Mouse (Mus musculus): ENCODE results near the gene Tent5b. TPM values are rescaled to one million over a fixed set of nuclear protein-coding genes. Genes with fewer than 3 reads are reported as not detected.

Gene Tent5b
- polyA plus RNA-seq (2017; shearing (Covaris generic)) = under 1 TPM in 1 of 2 experiments, not detected in 1; 0.13 TPM

DNA sequence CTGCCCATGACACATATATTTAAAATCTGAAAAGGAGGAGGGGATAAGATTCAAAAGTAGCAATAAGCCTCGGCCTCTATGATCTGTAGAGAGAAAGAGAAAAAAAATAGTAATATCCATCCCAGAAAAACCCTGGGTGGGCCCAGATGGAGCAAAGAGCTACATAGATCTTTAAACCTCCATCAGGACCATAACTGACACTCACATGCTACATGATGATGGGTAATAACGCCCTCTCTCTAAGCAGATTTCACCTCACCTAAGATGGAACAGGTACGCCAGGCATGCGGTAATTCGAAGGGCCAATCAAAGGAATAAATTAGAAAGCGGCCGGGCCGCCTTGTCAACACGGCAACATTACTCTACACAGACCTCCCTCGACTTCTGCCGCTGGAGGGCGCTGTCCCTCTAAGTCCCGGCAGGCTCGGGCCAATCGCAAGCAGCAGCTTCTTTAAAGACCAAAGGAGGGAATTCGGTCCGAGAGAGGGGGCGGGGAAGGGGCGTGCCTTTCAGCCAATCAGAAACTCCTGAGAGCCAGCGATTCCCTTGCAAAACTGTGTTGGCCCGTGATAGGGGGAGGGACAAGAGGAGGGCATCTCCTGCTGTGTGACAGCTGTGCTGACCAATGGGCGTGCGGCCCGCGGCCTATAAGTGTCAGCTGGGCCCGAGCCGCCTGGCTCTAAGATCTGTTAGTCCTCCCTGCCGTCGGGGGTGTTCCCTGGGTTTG, at the start of gene Tent5b:
Gene Tent5b (plus strand): TSS at position 675 of the 727 bp plus-strand sequence.

DNA sequence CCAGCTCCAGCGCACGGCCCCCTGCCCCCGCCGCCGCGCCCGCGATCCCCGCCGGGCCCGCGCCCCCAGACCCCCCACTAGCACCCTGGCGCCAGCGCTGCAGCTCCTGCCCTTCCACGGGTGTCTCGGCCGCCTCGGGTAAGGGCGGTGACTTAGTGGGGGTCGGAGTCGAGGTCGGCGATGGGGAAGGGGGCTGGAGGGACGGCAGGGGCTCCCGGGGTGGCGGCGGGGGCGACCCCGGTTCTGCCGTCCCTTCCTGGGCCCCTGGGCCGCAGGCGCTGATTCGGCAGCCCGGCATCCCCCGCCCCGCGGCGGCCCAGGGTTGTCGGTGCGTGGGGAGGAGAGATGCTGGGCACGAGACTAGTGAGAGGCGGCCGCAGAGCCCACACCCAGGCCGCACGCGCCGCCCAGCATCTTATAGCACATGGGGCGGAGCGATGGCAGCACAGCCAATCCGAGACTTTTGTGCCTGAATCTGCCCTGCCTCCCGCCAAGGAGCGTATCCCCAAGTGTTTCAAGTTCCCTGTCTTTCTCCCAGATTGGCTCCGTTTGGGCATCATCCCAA, 18.3 kb downstream of the Tent5b start, which contains the start of gene Trnp1:
Gene Trnp1 (minus strand): TSS at position 391 of the 565 bp plus-strand sequence.

GRCm38 (mm10) chr4:133518601-133519368, 38.9 kb downstream of the Tent5b start, which contains the start of gene Kdf1:
Gene Kdf1, plus strand, starts transcription at chr4:133518963.

Other genes starting within 250 kb of the Tent5b start
- under 1 TPM; 0.35 to 0.91 TPM for gene Map3k6, start 239.3 kb upstream of the Tent5b start, polyA plus RNA-seq (2017; shearing (Covaris generic))
- 10 to 100 TPM; 30.8 to 56.2 TPM for gene Sytl1, start 217.0 kb upstream of the Tent5b start, polyA plus RNA-seq (2017; shearing (Covaris generic))
- gene Tmem222, start 202.3 kb upstream of the Tent5b start, polyA plus RNA-seq (2017; shearing (Covaris generic)) = 10 to 100 TPM; 68.1 to 70.9 TPM
- gene Wdtc1, start 126.7 kb upstream of the Tent5b start, polyA plus RNA-seq (2017; shearing (Covaris generic)) = 1 to 10 TPM; 4.8 to 7.6 TPM
- 10 to 100 TPM; 25.3 to 31.0 TPM for gene Slc9a1, start 110.4 kb upstream of the Tent5b start, polyA plus RNA-seq (2017; shearing (Covaris generic))
- gene Trnp1, start 18.4 kb downstream of the Tent5b start, polyA plus RNA-seq (2017; shearing (Covaris generic)) = under 1 TPM; 0.24 to 0.99 TPM
- 1 to 10 TPM in 1 of 2 experiments, under 1 TPM in 1; 0.87 to 2.0 TPM for gene Kdf1, start 38.8 kb downstream of the Tent5b start, polyA plus RNA-seq (2017; shearing (Covaris generic))
- 100 to 1,000 TPM; 131 to 139 TPM for gene Nudc, start 65.9 kb downstream of the Tent5b start, polyA plus RNA-seq (2017; shearing (Covaris generic))
- gene Nr0b2, start 73.2 kb downstream of the Tent5b start, polyA plus RNA-seq (2017; shearing (Covaris generic)) = 1 to 10 TPM in 1 of 2 experiments, under 1 TPM in 1; 0.23 to 2.3 TPM
- gene Gpatch3, start 94.6 kb downstream of the Tent5b start, polyA plus RNA-seq (2017; shearing (Covaris generic)) = 10 to 100 TPM in 1 of 2 experiments, 1 to 10 TPM in 1; 6.5 to 15.5 TPM
- gene Gpn2, start 104.2 kb downstream of the Tent5b start, polyA plus RNA-seq (2017; shearing (Covaris generic)) = 10 to 100 TPM; 12.7 to 17.2 TPM
- gene Sfn, start 122.0 kb downstream of the Tent5b start, polyA plus RNA-seq (2017; shearing (Covaris generic)) = 10 to 100 TPM; 14.9 to 17.3 TPM
- gene Zdhhc18, start 170.0 kb downstream of the Tent5b start, polyA plus RNA-seq (2017; shearing (Covaris generic)) = 100 to 1,000 TPM; 218 to 257 TPM
- 10 to 100 TPM; 25.6 to 26.0 TPM for gene Pigv, start 192.5 kb downstream of the Tent5b start, polyA plus RNA-seq (2017; shearing (Covaris generic))